Mouse (Mus musculus) lung, postnatal 0 days (tissue): ENCODE results near the gene Mlh3.

Experiments
- CTCF ChIP-seq: IDR thresholded peaks from 2 replicates; pipeline ENCODE4 v1.5.1; 2016; ENCODE audit warnings: antibody characterized with exemption, mild to moderate bottlenecking
- EP300 ChIP-seq: IDR thresholded peaks from 2 replicates; pipeline ENCODE4 v1.6.1; 2016; ENCODE audit warnings: antibody characterized with exemption, mild to moderate bottlenecking, control low read depth

GRCm38 (mm10) chr12:85190290-85190689, 80.1 kb downstream of the Mlh3 start:
- TF ChIP-seq CTCF (no peak), EP300 (no peak)
